Mouse (Mus musculus): ENCODE data around the gene Krt15. TPM values are rescaled to one million over a fixed set of nuclear protein-coding genes. Genes with fewer than 3 reads are reported as not detected.

The Krt15 gene
- polyA plus RNA-seq, 1 experiment from 2014 or later: 2.9 TPM

GRCm38 (mm10) chr11:100112935-100113741 is 22.6 kb downstream of the Krt15 start:
- H3K9me3 ChIP-seq (replicated peaks; ENCODE audit: low read length): no peaks in the 10 kb centered on the region
- 70% methylated on average over 11 of the region's 11 CpGs for WGBS
- no peaks in the 10 kb centered on the region for H3K4me1 ChIP-seq (replicated peaks; ENCODE audit: insufficient read depth, low read length)
- no peak overlapping the region for H3K4me2 ChIP-seq (ENCODE audit: low read length)
- peak; percentile 20; the same call in 1 of the 2 replicates for TF ChIP-seq CTCF (IDR thresholded peaks at IDR 0.05; ENCODE audit: low read depth)
- no peaks in the 10 kb centered on the region for H3K36me3 ChIP-seq (ENCODE audit: insufficient read depth, low read length)
- DNase-seq (ENCODE audit: low spot score): no peak
- no peaks in the 10 kb centered on the region for H3K27me3 ChIP-seq (ENCODE audit: insufficient read depth, low read length)
- no peak overlapping the region for H3K4me3 ChIP-seq (replicated peaks; ENCODE audit: low read depth, low read length)
- H3K9ac ChIP-seq (ENCODE audit: low read depth, low read length): no peak overlapping the region
- no peak for ATAC-seq (replicated peaks; ENCODE audit: low FRiP score, low read depth)
- H3K27ac ChIP-seq: no peak overlapping the region

GRCm38 (mm10) chr11:100105576-100106122 is 30.1 kb downstream of the Krt15 start, which contains the start of gene Krt36:
TSS of gene Krt36 (minus strand) at chr11:100105626.
- H3K4me2 ChIP-seq (ENCODE audit: low read length): no peak within 1 kb of the TSS
- no peak within 1 kb of the TSS for H3K4me3 ChIP-seq (replicated peaks; ENCODE audit: low read depth, low read length)
- 66% methylated on average over 6 of the region's 6 CpGs for WGBS
- no peaks in the 10 kb centered on the region for H3K27me3 ChIP-seq (ENCODE audit: insufficient read depth, low read length)
- H3K9me3 ChIP-seq (replicated peaks; ENCODE audit: low read length): no peaks in the 10 kb centered on the region
- TF ChIP-seq CTCF (IDR thresholded peaks at IDR 0.05; ENCODE audit: low read depth): no peak
- no peak within 1 kb of the TSS for H3K9ac ChIP-seq (ENCODE audit: low read depth, low read length)
- ATAC-seq (replicated peaks; ENCODE audit: low FRiP score, low read depth) (no peak), DNase-seq (ENCODE audit: low spot score) (no peak)
- no peak within 1 kb of the TSS for H3K27ac ChIP-seq
- H3K36me3 ChIP-seq (ENCODE audit: insufficient read depth, low read length): no peaks in the 10 kb centered on the region
- H3K4me1 ChIP-seq (replicated peaks; ENCODE audit: insufficient read depth, low read length): no peaks in the 10 kb centered on the region

- Histone ChIP-seq H3K27me3 (ENCODE audit: insufficient read depth, low read length) (no peaks in the 10 kb centered on the region), H3K36me3 (ENCODE audit: insufficient read depth, low read length) (no peaks in the 10 kb centered on the region), H3K4me2 (ENCODE audit: low read length) (no peak overlapping the region), H3K9ac (ENCODE audit: low read depth, low read length) (no peak overlapping the region), H3K27ac (no peak overlapping the region), H3K4me1 (replicated peaks; ENCODE audit: insufficient read depth, low read length) (0 out of 2 replicates have a peak, but pooled peaks cover 4% of the 10 kb centered on the region), H3K4me3 (replicated peaks; ENCODE audit: low read depth, low read length) (no peak overlapping the region), H3K9me3 (replicated peaks; ENCODE audit: low read length) (no peaks in the 10 kb centered on the region)
- ATAC-seq (replicated peaks; ENCODE audit: low FRiP score, low read depth): peak; percentile 67
- peak; percentile 75 for DNase-seq (ENCODE audit: low spot score)
- 34% methylated on average over 15 of the region's 15 CpGs for WGBS
- peak; percentile 37 for TF ChIP-seq CTCF (IDR thresholded peaks at IDR 0.05; ENCODE audit: low read depth)
Measured at GRCm38 (mm10) chr11:100102693-100103429, 32.9 kb downstream of the Krt15 start.

- Histone ChIP-seq H3K27ac (no peak overlapping the region), H3K9ac (ENCODE audit: low read depth, low read length) (no peak overlapping the region), H3K9me3 (replicated peaks; ENCODE audit: low read length) (no peaks in the 10 kb centered on the region), H3K4me1 (replicated peaks; ENCODE audit: insufficient read depth, low read length) (0 out of 2 replicates have a peak, but pooled peaks cover 4% of the 10 kb centered on the region), H3K27me3 (ENCODE audit: insufficient read depth, low read length) (no peaks in the 10 kb centered on the region), H3K36me3 (ENCODE audit: insufficient read depth, low read length) (no peaks in the 10 kb centered on the region), H3K4me3 (replicated peaks; ENCODE audit: low read depth, low read length) (no peak overlapping the region), H3K4me2 (ENCODE audit: low read length) (no peak overlapping the region)
- DNase-seq (ENCODE audit: low spot score) (no peak), ATAC-seq (replicated peaks; ENCODE audit: low FRiP score, low read depth) (no peak)
- WGBS: 80% methylated on average over 4 of the region's 4 CpGs
- TF ChIP-seq CTCF (IDR thresholded peaks at IDR 0.05; ENCODE audit: low read depth): no peak
Measured at GRCm38 (mm10) chr11:100100391-100100790, 35.3 kb downstream of the Krt15 start.

GRCm38 (mm10) chr11:100097819-100098218 is 37.9 kb downstream of the Krt15 start:
- Histone ChIP-seq H3K4me2 (ENCODE audit: low read length) (no peak overlapping the region), H3K27ac (no peak overlapping the region), H3K36me3 (ENCODE audit: insufficient read depth, low read length) (no peaks in the 10 kb centered on the region), H3K9me3 (replicated peaks; ENCODE audit: low read length) (no peaks in the 10 kb centered on the region), H3K27me3 (ENCODE audit: insufficient read depth, low read length) (no peaks in the 10 kb centered on the region), H3K4me1 (replicated peaks; ENCODE audit: insufficient read depth, low read length) (0 out of 2 replicates have a peak, but pooled peaks cover 4% of the 10 kb centered on the region), H3K4me3 (replicated peaks; ENCODE audit: low read depth, low read length) (no peak overlapping the region), H3K9ac (ENCODE audit: low read depth, low read length) (no peak overlapping the region)
- ATAC-seq (replicated peaks; ENCODE audit: low FRiP score, low read depth) (peak; percentile 81), DNase-seq (ENCODE audit: low spot score) (peak; percentile 66)
- no peak for TF ChIP-seq CTCF (IDR thresholded peaks at IDR 0.05; ENCODE audit: low read depth)
- WGBS: 29% methylated on average over 9 of the region's 9 CpGs

- no peak within 1 kb of the TSS for H3K9ac ChIP-seq (ENCODE audit: low read depth, low read length)
- DNase-seq (ENCODE audit: low spot score) (no peak), ATAC-seq (replicated peaks; ENCODE audit: low FRiP score, low read depth) (no peak)
- WGBS: 59% methylated on average over 9 of the region's 9 CpGs
- no peak within 1 kb of the TSS for H3K27ac ChIP-seq
- H3K27me3 ChIP-seq (ENCODE audit: insufficient read depth, low read length): no peaks in the 10 kb centered on the region
- H3K4me1 ChIP-seq (replicated peaks; ENCODE audit: insufficient read depth, low read length): 0 out of 2 replicates have a peak, but pooled peaks cover 4% of the 10 kb centered on the region
- no peak for TF ChIP-seq CTCF (IDR thresholded peaks at IDR 0.05; ENCODE audit: low read depth)
- no peak within 1 kb of the TSS for H3K4me3 ChIP-seq (replicated peaks; ENCODE audit: low read depth, low read length)
- H3K9me3 ChIP-seq (replicated peaks; ENCODE audit: low read length): no peaks in the 10 kb centered on the region
- no peak within 1 kb of the TSS for H3K4me2 ChIP-seq (ENCODE audit: low read length)
- H3K36me3 ChIP-seq (ENCODE audit: insufficient read depth, low read length): no peaks in the 10 kb centered on the region
Measured at GRCm38 (mm10) chr11:100096141-100096540, 39.6 kb downstream of the Krt15 start, which contains the start of gene Krt35. TSS of gene Krt35 (minus strand) at chr11:100096241.
